Mouse (Mus musculus) kidney, adult 9 months (tissue): ENCODE measurements around the gene Blm.

Source experiments
- DNase-seq: peaks from one replicate; pipeline ENCODE4 v3.0.0; 2022

The Blm gene

DNA sequence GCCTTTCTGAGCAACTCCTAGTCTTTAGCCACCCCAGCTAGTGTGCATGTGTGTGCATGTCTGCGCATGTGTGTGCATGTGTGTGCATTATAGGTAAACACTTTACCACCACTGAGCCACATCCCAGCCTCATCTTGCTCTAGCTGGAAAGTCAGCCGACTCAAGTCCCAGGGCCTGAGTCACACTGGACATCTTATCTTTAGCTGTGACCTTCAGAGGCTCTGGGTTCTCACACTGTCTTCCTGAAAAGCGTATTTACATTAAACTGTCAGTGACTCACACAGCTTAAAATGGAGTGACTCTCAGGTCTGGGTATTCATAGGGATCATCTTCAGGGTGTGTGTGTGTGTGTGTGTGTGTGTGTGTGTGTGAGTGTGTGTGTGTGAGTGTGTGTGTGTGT lies 99.3 kb downstream of the Blm start:
- DNase-seq, result no peak

DNA sequence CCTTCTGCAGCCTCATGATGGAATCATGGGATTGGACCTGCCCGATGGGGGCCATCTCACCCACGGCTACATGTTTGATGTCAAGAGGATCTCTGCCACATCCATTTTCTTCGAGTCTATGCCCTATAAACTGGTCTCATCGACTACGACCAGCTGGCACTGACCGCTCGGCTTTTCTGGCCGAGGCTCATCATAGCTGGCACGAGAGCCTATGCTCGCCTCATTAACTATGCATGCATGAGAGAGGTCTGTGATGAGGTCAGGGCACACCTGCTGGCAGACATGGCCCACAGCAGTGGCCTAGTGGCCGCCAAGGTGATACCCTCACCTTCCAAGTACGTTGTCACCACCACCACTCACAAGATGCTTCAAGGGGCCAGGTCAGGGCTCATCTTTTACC lies 105.3 kb downstream of the Blm start:
- peak; percentile 37 for DNase-seq

DNA sequence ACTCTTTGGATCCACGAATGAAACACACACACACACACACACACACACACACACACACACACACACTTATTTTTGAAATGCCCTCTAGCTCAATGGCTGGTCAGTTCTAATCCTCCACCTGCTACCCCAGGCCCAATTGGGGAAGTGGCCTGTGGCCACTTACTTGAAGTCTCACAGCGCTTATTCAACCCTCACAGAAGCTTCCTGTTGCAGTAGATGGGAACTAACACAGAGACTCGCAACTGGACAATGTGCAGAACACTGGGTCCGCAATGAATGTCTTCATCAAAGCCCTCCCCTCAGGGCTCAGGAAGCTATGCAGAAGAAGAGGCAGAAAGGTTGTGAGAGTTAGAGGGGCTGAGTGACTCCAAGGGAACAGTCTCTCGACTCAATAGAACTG lies 107.2 kb downstream of the Blm start:
- DNase-seq, result no peak

DNA sequence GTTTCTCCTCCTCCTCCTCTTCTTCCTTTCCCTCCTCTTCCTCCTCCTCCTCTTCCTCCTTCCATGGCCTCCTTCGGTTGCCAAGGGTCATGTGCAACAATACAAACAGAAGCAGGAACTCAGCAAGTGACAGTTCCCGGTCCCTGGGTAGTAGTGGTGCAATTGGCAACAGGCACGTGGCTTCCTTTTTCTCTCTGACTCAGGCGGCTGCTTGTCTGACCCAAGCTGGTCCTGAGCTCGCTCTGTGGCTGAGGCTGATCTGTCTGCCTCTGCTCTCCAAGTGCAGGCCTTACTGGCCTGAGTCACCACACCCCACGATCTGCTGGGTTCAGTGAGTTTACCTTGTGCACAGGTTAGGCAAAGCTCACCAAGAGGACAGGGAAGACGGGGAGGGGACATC lies 108.6 kb downstream of the Blm start:
- DNase-seq, result peak; percentile 36

DNA sequence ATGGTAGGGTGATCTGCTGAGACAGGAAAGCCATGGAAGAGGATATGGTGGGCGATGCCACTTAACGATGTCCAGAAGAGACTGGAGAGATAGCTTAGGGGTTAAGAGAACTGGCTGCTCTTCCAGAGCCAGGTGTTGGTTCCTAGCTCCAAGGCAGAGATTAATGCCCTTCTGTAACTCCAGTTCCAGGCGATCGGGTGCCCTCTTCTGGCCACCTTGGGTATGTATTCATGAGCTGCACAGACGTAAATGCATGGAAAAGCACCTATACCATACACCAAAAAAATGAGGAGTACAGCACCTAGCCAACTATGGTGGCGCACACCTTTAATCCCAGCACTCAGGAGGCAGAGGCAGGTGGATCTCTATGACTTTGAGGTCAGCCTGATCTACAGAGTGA lies 110.2 kb downstream of the Blm start:
- no peak for DNase-seq

DNA sequence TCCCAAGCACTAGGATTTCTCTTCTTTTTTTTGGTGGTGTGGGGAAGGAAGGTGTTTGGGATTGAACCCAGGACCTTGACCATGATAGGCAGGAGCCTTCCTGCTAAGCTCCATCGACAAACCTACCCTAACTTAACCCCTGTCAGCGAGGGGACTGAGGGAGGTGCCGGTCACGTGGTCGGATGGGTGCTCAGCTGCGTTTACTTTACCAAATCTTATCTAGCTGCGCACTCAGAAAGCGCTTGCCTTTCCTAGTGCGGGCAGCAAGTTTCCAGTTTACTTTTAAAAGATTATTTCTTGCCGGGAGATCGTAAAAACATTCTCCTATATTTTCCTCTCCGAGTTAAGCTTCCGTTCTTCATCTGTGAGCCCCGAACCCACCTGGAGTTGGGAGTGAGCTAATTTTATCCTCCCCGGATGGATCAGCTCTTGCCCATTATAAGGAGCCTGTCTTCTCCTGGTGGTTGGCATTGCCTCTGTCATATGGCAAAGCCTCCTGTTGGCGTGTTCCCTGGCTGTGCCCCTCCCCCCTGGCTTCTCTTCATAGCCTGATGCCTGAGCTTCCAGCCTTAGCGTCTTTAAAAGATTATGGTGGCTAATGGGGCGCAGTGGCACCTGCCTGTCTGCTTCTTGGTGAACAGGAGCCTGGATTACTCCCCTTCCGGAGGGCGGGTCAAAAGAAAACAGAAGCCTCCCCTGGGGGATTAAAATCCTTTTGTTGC lies 112.0 kb downstream of the Blm start:
- DNase-seq, result no peak

DNA sequence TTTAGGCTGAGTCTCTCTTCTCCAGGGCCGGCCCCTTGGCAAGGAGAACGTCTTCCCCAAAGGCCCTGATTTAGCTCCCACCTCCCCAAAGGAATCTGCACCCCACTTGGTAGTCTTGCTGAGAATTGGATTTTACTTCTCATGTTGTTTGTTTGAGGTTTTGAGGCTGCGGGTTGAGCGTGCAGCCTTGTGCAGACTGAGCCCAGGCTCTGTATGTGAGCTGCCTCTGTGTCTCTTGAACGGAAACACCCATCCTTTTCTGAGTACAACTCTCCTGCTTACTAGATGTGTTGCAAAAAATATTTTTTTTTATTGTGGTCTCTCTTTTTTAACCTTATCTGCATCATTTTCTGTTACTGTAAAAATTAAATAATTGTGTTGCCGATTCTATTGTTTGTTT lies 113.3 kb downstream of the Blm start:
- DNase-seq, result no peak

DNA sequence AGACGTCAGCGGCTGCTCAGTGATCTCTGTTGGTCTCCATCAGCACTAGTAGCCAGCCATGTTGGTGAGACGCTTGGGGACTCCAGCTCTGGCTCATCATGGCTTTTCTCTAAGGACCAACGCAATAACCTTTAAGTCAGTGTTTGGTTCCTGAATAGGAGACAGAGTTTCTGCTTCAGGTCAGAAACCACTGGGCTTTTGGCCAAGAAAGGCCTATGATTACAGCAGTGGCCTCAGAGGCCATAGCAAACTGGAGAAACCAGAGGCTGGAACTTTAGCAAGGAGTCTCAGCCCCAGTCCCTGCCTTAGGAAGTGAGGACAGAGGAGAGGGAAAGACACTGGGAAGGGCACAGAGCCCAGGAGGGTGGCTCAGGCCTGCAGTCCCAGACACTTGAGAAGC lies 114.3 kb downstream of the Blm start:
- peak; percentile 32 for DNase-seq

DNA sequence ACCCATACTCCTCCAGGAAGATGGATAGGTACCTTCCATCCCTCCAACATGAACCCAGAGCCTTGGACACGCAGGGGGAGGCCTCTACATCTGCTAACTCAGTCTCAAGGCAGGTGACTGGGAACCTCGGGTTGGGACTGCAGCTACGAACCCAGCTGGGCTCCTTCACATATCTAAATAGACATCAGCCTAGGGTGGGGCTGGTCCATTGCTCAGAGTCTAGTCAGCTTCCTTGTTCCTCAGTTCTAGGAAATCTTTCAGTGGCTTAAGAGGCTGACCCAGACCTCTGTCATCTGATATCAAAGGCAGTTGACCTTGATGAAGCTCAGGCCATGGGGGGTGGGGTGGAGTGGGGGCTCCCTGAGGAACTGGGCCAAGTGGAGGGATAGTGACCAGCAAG lies 115.6 kb downstream of the Blm start:
- no peak for DNase-seq

DNA sequence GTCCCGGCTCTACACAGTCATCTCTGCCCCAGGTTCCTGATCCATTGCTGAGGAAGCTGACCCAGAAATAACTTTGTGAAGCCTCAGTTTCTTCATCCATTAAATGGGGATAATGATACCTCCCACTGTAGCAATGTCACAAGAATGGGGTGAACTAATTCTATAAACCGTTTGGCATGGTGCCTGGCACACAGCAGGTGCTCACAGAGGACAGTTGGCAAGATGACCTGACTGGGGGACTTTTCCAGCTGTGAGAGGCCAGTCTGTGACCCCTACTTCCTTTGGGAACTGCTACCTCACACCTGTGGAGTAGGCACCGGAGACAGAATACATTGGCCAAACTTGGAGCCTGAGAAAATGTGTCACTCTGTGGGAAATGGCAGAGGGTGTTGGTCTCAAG lies 116.9 kb downstream of the Blm start:
- DNase-seq, result no peak

DNA sequence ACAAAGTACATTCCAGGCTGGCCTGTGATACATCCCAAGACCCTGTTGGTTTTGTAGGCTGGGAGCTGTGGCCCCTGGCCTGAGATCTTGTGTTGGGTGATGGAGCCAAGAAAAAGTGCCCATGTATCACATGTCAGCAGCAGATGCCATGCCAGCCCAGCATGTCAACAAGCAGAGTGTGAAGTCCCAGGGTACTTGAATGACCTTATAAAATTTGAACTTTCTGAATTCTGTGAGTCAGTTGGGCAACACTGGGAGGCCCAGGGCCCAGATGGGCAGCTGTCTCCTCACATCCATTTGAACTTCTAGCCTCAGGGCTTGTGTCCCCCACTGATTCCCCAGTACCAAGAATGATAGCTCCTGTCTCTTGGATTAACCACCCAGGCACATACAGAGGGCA lies 117.3 kb downstream of the Blm start:
- DNase-seq, result no peak

DNA sequence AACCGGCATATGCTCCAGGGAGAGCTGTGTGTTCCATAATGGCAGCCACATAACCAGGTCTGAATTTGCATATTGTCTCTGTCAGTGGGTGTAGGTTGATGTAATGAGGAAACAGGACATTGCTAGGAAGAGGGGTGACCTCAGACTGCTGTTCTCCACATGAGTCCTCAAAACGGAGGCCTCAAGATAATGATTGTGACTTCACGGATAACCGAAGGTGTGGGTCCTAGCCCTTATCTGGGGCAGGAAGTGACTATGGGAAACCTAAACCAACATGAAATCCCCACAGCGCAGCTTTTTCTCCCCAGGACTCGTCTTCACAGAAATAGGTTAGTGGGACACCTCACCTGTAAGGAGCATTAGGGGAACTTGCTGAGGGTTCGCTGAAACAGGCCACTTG lies 118.0 kb downstream of the Blm start:
- no peak for DNase-seq

DNA sequence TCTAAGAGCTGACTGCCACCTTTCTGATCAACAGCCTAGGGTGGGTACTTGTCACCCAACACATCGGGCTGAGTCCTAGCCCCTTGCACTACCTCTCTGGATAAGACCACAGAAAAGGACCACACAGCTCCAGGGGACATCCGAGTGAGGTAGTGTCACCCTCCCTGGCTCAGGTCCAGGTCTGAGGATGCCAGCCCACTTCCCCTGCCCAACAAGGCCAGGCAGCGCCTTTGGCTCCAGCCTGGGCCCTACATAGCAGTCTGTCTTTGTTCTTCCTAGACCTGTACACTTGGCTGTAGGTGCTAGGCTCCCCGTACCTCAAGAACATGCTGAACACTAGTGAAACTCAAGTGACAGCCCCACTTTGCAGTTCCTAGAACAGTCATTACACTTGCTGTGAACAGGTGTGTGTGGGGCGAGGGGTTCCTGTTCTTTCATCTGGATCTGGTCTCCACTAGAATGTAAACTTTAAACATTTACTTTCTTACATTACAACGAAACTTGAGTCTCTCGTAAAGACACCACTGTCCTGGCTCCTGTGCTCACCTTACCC lies 120.5 kb downstream of the Blm start:
- no peak for DNase-seq

DNA sequence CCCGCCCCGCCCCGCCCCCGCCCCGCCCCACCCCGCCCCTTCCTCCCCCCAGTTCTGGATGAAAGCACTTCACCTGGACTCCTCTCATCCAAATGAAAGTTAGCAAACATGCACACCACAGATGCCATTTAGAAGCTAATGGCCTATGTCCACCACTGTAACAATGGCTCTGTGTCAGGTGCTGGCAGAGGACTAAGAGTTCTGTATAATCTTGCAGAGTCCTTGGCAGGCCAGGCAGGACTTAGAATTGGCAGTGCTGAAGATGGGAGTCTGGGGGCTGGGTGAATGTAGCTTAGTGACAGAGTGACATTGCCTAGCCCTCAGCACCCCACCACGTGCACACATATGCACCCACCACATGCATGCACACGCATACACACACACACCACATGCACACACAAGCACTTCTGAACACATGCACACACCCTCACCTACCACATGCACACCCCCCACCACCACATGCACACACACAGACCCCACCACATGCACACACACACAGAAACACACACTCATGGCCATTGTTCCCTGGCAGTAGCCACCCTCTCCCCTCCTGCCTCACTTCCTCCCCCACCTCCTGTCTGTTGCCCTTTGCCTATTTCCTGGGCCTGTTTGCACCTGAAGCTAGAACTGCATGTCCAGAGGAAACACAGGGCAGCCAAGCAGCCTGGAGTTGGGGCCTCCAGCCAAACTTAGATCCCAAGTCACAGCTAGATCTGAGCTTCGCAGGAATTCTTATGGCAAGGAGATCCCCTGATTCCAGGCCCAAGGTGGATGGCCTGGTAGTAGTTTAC lies 121.2 kb downstream of the Blm start:
- DNase-seq, result no peak

DNA sequence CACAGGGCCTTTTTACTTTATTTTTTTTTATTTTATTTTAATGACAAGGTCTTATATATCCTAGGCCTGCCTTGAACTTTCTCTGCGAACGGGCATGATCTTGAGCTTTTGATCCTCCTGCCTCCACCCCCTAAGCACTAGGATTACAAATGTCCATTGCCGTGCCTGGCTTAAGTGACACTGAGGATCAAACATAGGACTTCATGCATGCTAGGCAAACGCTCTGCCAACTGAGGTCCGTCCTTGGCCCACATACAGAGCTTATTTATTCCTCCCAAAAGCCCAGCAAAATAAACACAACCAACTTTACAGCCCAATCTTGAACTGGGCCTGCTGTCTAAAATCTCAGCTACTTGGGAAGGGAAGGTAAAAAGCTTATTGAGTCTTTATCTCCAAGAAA lies 122.1 kb downstream of the Blm start:
- DNase-seq, result no peak

DNA sequence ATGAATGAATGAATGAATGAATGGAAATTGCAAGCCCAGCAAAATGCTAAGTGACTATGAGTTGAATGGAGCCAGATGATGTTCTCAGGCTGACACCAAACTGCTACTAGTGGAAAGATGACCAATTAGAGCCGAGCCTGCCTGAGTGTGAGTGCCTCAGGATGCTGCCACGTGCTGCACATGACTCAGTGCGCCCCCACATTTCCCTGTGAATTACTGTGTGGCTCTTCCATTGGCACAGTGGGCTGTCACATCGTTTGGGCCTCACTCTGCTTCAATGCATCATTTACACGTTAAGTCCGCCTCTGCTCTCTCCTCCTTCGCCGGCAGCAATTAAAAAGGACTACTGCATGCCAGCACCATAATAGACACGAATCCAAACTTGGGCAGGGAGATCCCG lies 122.6 kb downstream of the Blm start:
- no peak for DNase-seq

DNA sequence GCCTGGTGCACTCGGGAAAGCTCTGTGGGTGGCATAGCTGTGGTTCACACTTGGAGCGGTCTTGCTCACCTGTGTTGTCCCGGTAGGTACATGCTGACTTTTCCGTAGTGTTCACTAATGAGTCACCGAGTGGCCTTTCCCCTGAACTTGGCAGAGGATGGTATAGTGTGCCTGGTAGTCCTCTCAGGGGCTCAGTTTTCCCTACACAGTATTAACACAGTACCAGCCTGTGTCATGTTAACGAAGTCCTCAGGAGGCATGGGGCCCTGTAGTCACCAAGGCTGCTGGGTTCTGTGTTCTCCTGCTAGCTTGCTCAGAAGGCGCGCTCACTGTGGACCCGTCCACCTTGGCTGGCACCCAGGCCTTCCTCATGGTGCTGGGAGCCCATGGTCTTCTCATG lies 124.5 kb downstream of the Blm start:
- no peak for DNase-seq

DNA sequence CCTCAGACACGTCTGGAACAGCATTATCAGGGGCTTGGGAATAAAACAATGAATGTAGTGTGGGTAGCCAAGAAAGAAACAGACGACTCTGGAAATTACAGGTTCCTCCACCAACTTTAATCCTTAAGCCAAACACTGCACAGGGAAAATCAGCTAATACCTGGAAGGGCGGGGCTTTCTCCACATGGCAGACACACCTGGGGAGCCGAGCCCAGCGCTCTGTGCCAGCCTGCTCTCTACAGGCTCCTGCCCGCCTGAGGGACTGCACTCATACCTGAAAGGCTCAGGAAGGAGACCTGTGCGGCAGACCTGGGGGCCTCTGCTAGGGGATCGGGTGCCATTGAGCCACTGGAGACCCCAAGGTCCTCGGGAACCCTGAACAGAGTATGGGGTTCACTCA lies 127.2 kb downstream of the Blm start:
- no peak for DNase-seq

DNA sequence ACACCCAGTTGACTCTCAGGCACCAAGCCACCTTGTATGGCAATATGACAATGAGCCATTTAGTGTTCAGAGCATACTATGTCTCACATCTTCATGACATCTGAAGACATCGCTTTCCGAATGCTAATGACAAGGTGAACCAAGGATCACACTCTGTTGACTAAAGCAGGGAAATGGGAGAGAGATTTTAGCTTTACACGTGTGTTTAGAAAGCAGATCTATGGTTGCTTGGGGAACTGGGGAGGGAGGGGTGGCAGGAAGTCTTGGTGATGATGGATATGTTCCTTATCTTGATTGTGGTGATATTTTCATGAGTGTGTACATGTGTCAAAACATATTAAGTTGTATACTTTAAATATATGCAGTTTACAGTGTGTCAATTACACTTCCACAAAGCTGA lies 128.7 kb downstream of the Blm start:
- DNase-seq, result no peak

DNA sequence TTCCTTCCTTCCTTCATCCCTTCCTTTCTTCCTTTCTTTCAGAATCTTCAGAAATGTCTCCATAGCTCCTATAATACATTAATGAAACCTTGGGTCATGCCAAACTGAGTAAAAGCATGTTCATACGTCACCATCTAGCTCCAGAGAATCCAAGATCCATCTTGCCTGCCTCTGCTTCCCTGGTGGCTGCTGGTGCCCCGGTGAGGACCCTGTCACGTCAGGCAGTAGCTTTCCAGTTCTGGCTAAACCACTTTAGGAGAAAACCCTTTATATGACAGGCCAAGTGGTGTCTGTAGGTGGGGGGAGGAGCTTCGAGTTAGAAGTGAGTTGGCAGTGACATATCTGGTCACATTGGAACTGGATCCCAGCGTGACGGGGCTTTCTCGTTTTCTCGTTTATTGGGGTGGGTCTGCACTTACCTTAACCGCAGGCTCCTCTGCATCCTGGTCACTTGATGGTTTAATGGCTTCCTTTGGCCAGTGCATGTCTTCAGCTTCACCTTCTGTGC lies 129.7 kb downstream of the Blm start, which contains the start of gene Furin:
Gene Furin, minus strand, starts transcription at position 249 of the 508 bp plus-strand sequence.
- DNase-seq, result no peak
